Mouse (Mus musculus) neutrophil, adult 65 days (primary cell): ENCODE data around the gene Sorbs1. TPM values are rescaled to one million over a fixed set of nuclear protein-coding genes. Genes with fewer than 3 reads are reported as not detected.

Experiments used
- total RNA-seq: library from RNA; stranded (reverse); gene quantifications from 2 replicates; pipeline ENCODE4 v1.2.4, GENCODE M21; 2023

Gene Sorbs1
- 2.8 and 3.6 TPM in 2 replicates for total RNA-seq

GRCm38 (mm10) chr19:40513632-40514078 lies at the start of gene Sorbs1:
Gene Sorbs1, minus strand, starts transcription at chr19:40513779.

DNA sequence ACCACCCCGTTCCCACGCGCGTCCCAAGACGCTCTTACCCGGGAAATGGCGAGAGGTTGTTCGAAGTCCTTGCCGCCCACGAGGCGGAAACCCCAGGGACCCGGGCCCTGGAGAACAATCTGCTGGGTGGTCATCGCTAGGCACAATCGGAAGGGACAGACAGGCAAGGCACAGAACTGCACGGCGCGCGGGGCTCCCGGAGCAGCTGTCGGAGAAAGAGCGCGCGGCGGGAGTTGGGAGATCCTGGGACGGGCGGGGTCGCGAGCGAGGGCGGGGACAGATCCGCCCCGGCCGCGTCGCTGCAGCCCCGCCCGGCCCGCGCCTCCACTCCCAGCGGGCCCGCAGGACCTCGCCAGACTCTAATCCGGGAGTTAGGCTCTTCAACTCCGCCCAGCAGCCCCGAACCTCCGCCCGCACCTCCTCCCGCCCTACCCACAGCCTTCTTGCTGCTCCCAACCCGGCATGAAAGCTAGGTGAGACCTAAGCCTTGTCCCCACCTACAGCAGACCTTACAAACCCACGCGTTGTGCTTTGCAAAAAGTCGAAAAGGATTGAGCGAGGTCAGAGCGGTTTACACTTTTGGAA lies 242.2 kb downstream of the Sorbs1 start, which contains the start of gene Pdlim1:
TSS of gene Pdlim1 (minus strand) at position 535 of the 585 bp plus-strand sequence.

Other genes with a start within 250 kb of the Sorbs1 start
- 31.2 and 37.4 TPM in 2 replicates for gene Pdlim1, start 241.9 kb downstream of the Sorbs1 start, total RNA-seq
- 4.9 and 8.1 TPM in 2 replicates for gene Aldh18a1, start 74.7 kb upstream of the Sorbs1 start, total RNA-seq
- 4.8 and 5.4 TPM in 2 replicates for gene Tctn3, start 98.5 kb upstream of the Sorbs1 start, total RNA-seq
- 66.6 and 110 TPM in 2 replicates for gene Entpd1, start 98.6 kb upstream of the Sorbs1 start, total RNA-seq
- not detected in 2 replicates for gene Cc2d2b, start 235.0 kb upstream of the Sorbs1 start, total RNA-seq